Mouse (Mus musculus) liver, embryonic 16.5 days (tissue): ENCODE results near the gene Slc35c2. TPM values are rescaled to one million over a fixed set of nuclear protein-coding genes. Genes with fewer than 3 reads are reported as not detected.

ENCODE experiments used
- ATAC-seq: fragments of 200-750 bp; cut with Nextera tagmentation; 2 replicates; pipeline ENCODE4 v1.8.0; 2017; ENCODE audit warnings: low read depth, mild to moderate bottlenecking, moderate number of reproducible peaks, moderate library complexity
- H3K27ac ChIP-seq: fragments of 300-500 bp; sonication (generic); 2 replicates; pipeline ENCODE4 v1.5.1; 2014; ENCODE audit warnings: mild to moderate bottlenecking, low read length
- H3K27me3 ChIP-seq: fragments of 300-500 bp; sonication (generic); 2 replicates; pipeline ENCODE4 v1.6.1; 2014; ENCODE audit warnings: low read depth, low read length, mixed read lengths; ENCODE audit not compliant: control insufficient read depth, insufficient read depth
- H3K36me3 ChIP-seq: fragments of 300-500 bp; sonication (generic); 2 replicates; pipeline ENCODE4 v1.6.1; 2014; ENCODE audit warnings: mild to moderate bottlenecking; ENCODE audit not compliant: control insufficient read depth, insufficient read depth
- H3K4me1 ChIP-seq: fragments of 300-500 bp; sonication (generic); 2 replicates; pipeline ENCODE4 v1.6.1; 2014; ENCODE audit warnings: low read depth, low read length, mixed read lengths; ENCODE audit not compliant: control insufficient read depth
- H3K4me2 ChIP-seq: fragments of 300-500 bp; sonication (generic); 2 replicates; pipeline ENCODE4 v1.6.1; 2014; ENCODE audit warnings: low read depth, low read length, mixed read lengths
- H3K4me3 ChIP-seq: fragments of 300-500 bp; sonication (generic); 2 replicates; pipeline ENCODE4 v1.5.1; 2014; ENCODE audit warnings: low read depth, mild to moderate bottlenecking, low read length
- H3K9ac ChIP-seq: fragments of 300-500 bp; sonication (generic); 2 replicates; pipeline ENCODE4 v1.6.1; 2014; ENCODE audit warnings: low read depth, low read length
- H3K9me3 ChIP-seq: fragments of 300-500 bp; sonication (generic); replicated peaks from 2 replicates; pipeline ENCODE4 v1.6.1; 2016; ENCODE audit warnings: low read length; ENCODE audit not compliant: control insufficient read depth
- WGBS: fragments of 180-500 bp; shearing (Covaris S2); extraction: QIAGEN DNeasy Blood & Tissue Kit; methylation state at CpG from one replicate; pipeline ENCODE4 v1.1.7; 2014; ENCODE audit not compliant: insufficient replicate concordance; 5-methylcytosine and 5-hydroxymethylcytosine counted together
- polyA plus RNA-seq: library from polyadenylated mRNA; unstranded; fragments of >200 nt; fragmentation: Nextera tagmentation; extraction: Ambion mirVana; gene quantifications from 2 replicates; pipeline ENCODE4 v1.2.1, GENCODE M21; 2015

Gene Slc35c2
- polyA plus RNA-seq, 1 experiment from 2014 or later: 47.2 TPM

GRCm38 (mm10) chr2:165242575-165242974, 45.1 kb downstream of the Slc35c2 start:
- Histone ChIP-seq H3K4me1 (no peaks in the 10 kb centered on the region), H3K9me3 (no peaks in the 10 kb centered on the region), H3K4me3 (no peak overlapping the region), H3K27me3 (peaks cover 62% of the 10 kb centered on the region), H3K9ac (no peak overlapping the region), H3K4me2 (no peak overlapping the region), H3K27ac (no peak overlapping the region), H3K36me3 (no peaks in the 10 kb centered on the region)
- 2% methylated on average over 13 of the region's 13 CpGs for WGBS
- ATAC-seq: no peak

- Histone ChIP-seq H3K9me3 (no peaks in the 10 kb centered on the region), H3K9ac (no peak overlapping the region), H3K36me3 (no peaks in the 10 kb centered on the region), H3K27ac (no peak overlapping the region), H3K4me3 (no peak overlapping the region), H3K4me2 (no peak overlapping the region), H3K4me1 (no peaks in the 10 kb centered on the region), H3K27me3 (peaks cover 67% of the 10 kb centered on the region)
- no peak for ATAC-seq
- WGBS: 25% methylated on average over 7 of the region's 7 CpGs
Observed at GRCm38 (mm10) chr2:165241786-165242185, 45.9 kb downstream of the Slc35c2 start.

GRCm38 (mm10) chr2:165240371-165240770, 47.3 kb downstream of the Slc35c2 start:
- no peak for ATAC-seq
- peaks cover 73% of the 10 kb centered on the region for H3K27me3 ChIP-seq
- WGBS: 22% methylated on average over 8 of the region's 8 CpGs
- H3K9me3 ChIP-seq: no peaks in the 10 kb centered on the region
- H3K36me3 ChIP-seq: no peaks in the 10 kb centered on the region
- H3K27ac ChIP-seq: no peak overlapping the region
- no peaks in the 10 kb centered on the region for H3K4me1 ChIP-seq
- no peak overlapping the region for H3K4me2 ChIP-seq
- H3K4me3 ChIP-seq: no peak overlapping the region
- H3K9ac ChIP-seq: no peak overlapping the region

- Histone ChIP-seq H3K4me1 (no peaks in the 10 kb centered on the region), H3K9ac (no peak overlapping the region), H3K27me3 (peaks cover 81% of the 10 kb centered on the region), H3K9me3 (no peaks in the 10 kb centered on the region), H3K27ac (no peak overlapping the region), H3K4me3 (no peak overlapping the region), H3K4me2 (no peak overlapping the region), H3K36me3 (no peaks in the 10 kb centered on the region)
- 6% methylated on average over 15 of the region's 15 CpGs for WGBS
- no peak for ATAC-seq
Observed at GRCm38 (mm10) chr2:165239533-165240144, 48.0 kb downstream of the Slc35c2 start.

- Histone ChIP-seq H3K27ac (no peak overlapping the region), H3K9ac (no peak overlapping the region), H3K36me3 (no peaks in the 10 kb centered on the region), H3K4me1 (no peaks in the 10 kb centered on the region; the same call in none of the 2 replicates), H3K9me3 (no peaks in the 10 kb centered on the region), H3K4me2 (no peak overlapping the region), H3K27me3 (peaks cover 86% of the 10 kb centered on the region), H3K4me3 (no peak overlapping the region)
- no peak for ATAC-seq
- 13% methylated on average over 12 of the region's 12 CpGs for WGBS
Observed at GRCm38 (mm10) chr2:165238416-165239145, 49.1 kb downstream of the Slc35c2 start.

- H3K4me2 ChIP-seq: peak within 1 kb of the TSS; percentile 64
- no peak within 1 kb of the TSS for H3K9ac ChIP-seq
- WGBS: under 1% methylated on average over 37 of the region's 60 CpGs
- H3K9me3 ChIP-seq: no peaks in the 10 kb centered on the region
- H3K27ac ChIP-seq: no peak within 1 kb of the TSS
- peaks cover 77% of the 10 kb centered on the region for H3K27me3 ChIP-seq
- no peak for ATAC-seq
- H3K36me3 ChIP-seq: no peaks in the 10 kb centered on the region
- no peaks in the 10 kb centered on the region; the same call in none of the 2 replicates for H3K4me1 ChIP-seq
- peak within 1 kb of the TSS; percentile 51 for H3K4me3 ChIP-seq
Observed at GRCm38 (mm10) chr2:165234613-165235291, 52.9 kb downstream of the Slc35c2 start, which contains the start of gene Cdh22. Gene Cdh22, minus strand, starts transcription at chr2:165234853.

GRCm38 (mm10) chr2:165234291-165234612, 53.4 kb downstream of the Slc35c2 start:
- no peak overlapping the region for H3K9ac ChIP-seq
- H3K4me1 ChIP-seq: no peaks in the 10 kb centered on the region; the same call in none of the 2 replicates
- H3K27me3 ChIP-seq: peaks cover 72% of the 10 kb centered on the region
- peak overlapping the region; percentile 51 for H3K4me3 ChIP-seq
- peak overlapping the region; percentile 64 for H3K4me2 ChIP-seq
- WGBS: under 1% methylated on average over 23 of the region's 41 CpGs
- no peak overlapping the region for H3K27ac ChIP-seq
- H3K9me3 ChIP-seq: no peaks in the 10 kb centered on the region
- ATAC-seq: peak; percentile 5; the same call in 1 of the 2 replicates
- no peaks in the 10 kb centered on the region for H3K36me3 ChIP-seq

GRCm38 (mm10) chr2:165233491-165234290, 54.0 kb downstream of the Slc35c2 start:
- H3K9me3 ChIP-seq: no peaks in the 10 kb centered on the region
- H3K27ac ChIP-seq: no peak overlapping the region
- H3K27me3 ChIP-seq: peaks cover 68% of the 10 kb centered on the region
- H3K36me3 ChIP-seq: no peaks in the 10 kb centered on the region
- H3K4me2 ChIP-seq: peak overlapping the region; percentile 64
- no peak overlapping the region for H3K9ac ChIP-seq
- 2% methylated on average over 69 of the region's 82 CpGs for WGBS
- H3K4me1 ChIP-seq: no peaks in the 10 kb centered on the region; the same call in none of the 2 replicates
- H3K4me3 ChIP-seq: peak overlapping the region; percentile 51
- ATAC-seq: no peak
